Mouse (Mus musculus) C2C12 (cell line): ENCODE measurements around the gene Mfsd13b.

Experiments
- CEBPB ChIP-seq: IDR thresholded peaks from one replicate; pipeline ENCODE4 v1.6.1; 2011; ENCODE audit warnings: low read depth, mild to moderate bottlenecking, control low read depth, moderate library complexity
- CTCF ChIP-seq: IDR thresholded peaks from one replicate; pipeline ENCODE4 v1.5.1; 2011; ENCODE audit not compliant: control insufficient read depth, insufficient read depth, insufficient read length
- FOSL1 ChIP-seq: IDR thresholded peaks from one replicate; pipeline ENCODE4 v1.8.0; 2011; ENCODE audit warnings: mild to moderate bottlenecking, low read length; ENCODE audit not compliant: poor library complexity, insufficient read depth, severe bottlenecking
- MAX ChIP-seq: IDR thresholded peaks from one replicate; pipeline ENCODE4 v1.6.1; 2011; ENCODE audit warnings: mild to moderate bottlenecking, control low read depth
- MYOD1 ChIP-seq: IDR thresholded peaks from one replicate; pipeline ENCODE4 v1.6.1; 2011; ENCODE audit warnings: low read depth; ENCODE audit not compliant: control insufficient read depth, insufficient read length
- MYOG ChIP-seq: IDR thresholded peaks from one replicate; pipeline ENCODE4 v1.6.1; 2011; ENCODE audit not compliant: control insufficient read depth, insufficient read length; ENCODE audit errors: extremely low read depth
- USF1 ChIP-seq: IDR thresholded peaks from one replicate; pipeline ENCODE4 v1.6.1; 2011; ENCODE audit warnings: low read depth, mild to moderate bottlenecking, control low read depth, moderate library complexity

GRCm38 (mm10) chr7:120969221-120969620 lies 13.1 kb upstream of the Mfsd13b start:
- no peak for TF ChIP-seq MAX
- TF ChIP-seq FOSL1 = no peak
- TF ChIP-seq CTCF = no peak
- no peak for TF ChIP-seq MYOD1
- no peak for TF ChIP-seq CEBPB
- no peak for TF ChIP-seq USF1
- no peak for TF ChIP-seq MYOG
